Mouse (Mus musculus): ENCODE measurements around the gene Alkbh3. TPM values are rescaled to one million over a fixed set of nuclear protein-coding genes. Genes with fewer than 3 reads are reported as not detected.

The Alkbh3 gene
- polyA plus RNA-seq, 1 experiment: 36.6 TPM

DNA sequence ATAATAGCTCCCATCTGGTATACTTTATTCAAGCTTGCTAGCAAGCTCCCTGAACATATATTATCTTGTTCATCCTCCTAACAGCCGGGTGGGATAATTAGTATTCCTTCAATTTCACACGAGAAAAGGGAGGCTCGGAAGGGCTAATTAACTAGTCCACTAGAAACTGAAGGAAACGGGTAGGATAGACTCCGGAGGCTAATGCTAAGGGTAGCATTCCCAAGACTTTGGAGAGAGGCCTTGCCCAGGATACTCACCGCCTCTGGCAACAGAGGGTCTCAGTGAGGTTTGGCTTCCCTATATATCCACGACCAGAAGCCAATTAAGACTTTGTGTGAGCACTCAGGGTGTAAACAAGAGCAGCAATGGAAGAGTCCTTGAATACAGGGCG, 52.8 kb downstream of the Alkbh3 start:
- no peak for DNase-seq
- peaks cover 17% of the 10 kb centered on the region for H3K4me1 ChIP-seq (ENCODE audit: control insufficient read depth, insufficient read depth, low read length)
- TF ChIP-seq POLR2A (IDR thresholded peaks at IDR 0.05; ENCODE audit: borderline replicate concordance, extremely low read depth, low read depth, low read length) (no peak), CTCF (IDR thresholded peaks at IDR 0.05; ENCODE audit: insufficient read depth, low read length) (no peak)
- no peak overlapping the region for H3K4me3 ChIP-seq (replicated peaks; ENCODE audit: extremely low read depth, low read depth, low read length)
- 80% methylated on average over 8 of the region's 8 CpGs for WGBS

DNA sequence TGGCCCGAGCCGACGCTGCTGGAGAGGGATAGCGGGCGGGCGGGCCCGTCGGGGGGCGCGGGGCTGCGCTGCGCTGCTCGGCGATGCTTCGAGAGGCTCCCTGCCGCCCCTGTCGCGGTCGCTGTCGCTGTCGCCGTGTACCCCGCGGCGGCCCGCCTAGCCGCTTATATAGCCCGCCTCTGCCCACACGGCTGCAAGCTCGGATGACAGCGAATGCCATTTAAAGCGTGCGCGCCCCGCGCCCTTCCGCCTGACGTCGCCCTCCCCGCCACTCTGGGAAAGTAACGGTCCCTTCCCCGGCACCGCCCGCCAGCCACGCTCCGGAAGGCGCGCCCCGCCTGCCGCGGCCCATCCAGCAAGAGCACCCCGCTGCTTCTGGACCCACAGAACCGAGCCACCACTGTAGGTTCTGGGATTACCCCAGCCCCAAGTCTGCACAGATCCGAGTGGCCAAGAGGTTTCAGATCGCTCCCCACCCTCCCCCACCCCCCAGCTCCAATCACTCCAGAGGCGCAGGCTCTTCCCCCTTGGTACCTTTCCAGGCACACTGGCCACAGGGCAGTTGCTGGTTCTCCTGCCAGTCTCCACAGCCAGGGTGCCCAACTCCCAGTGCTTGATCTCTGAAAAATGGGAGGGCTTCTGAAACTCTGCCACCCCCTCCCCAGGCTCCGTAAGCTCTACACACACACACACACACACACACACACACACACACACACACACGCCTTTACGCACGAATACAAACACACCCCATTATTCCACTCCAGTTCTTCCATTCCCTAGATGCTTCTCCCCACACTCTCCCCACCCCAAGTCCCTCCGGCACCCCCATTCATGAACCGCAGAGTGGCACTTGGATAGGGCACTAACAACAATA, 53.5 kb downstream of the Alkbh3 start, which contains the start of gene Gm13889:
TSS of gene Gm13889 (minus strand) at position 294 of the 877 bp plus-strand sequence.
- peak within 1 kb of the TSS; percentile 76 for H3K4me3 ChIP-seq (replicated peaks; ENCODE audit: extremely low read depth, low read depth, low read length)

DNA sequence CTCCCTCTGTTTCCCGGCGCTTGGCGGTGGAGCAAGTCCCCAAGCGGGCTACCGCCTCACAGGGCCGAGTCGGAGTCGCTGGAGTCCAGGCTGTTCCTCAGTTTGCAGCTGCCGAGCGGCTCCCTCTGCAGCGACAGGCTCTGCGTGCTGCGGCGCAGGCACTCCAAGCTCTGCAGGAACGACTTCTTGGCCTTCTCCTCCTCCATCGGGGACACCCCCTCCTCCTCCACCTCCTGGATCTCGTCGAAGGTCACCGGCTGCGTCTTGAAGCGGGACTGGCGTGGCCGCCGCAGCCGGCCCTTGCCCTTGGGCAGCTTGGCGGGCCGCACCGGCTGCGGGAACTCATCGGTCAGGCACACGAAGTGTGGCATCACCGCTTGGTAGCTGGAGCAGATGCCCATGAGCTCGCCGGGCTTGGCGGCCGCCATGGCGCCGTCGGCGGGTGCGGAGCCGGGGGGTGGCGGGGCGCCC, 54.2 kb downstream of the Alkbh3 start:
- peak overlapping the region; percentile 76 for H3K4me3 ChIP-seq (replicated peaks; ENCODE audit: extremely low read depth, low read depth, low read length)
- peaks cover 9% of the 10 kb centered on the region for H3K4me1 ChIP-seq (ENCODE audit: control insufficient read depth, insufficient read depth, low read length)
- under 1% methylated on average over 43 of the region's 44 CpGs for WGBS
- TF ChIP-seq POLR2A (IDR thresholded peaks at IDR 0.05; ENCODE audit: borderline replicate concordance, extremely low read depth, low read depth, low read length) (no peak), CTCF (IDR thresholded peaks at IDR 0.05; ENCODE audit: insufficient read depth, low read length) (no peak)
- DNase-seq: peak; percentile 65

More for the DNA sequence above, 53.5 kb downstream of the Alkbh3 start, which contains the start of gene Gm13889:
- H3K4me1 ChIP-seq (ENCODE audit: control insufficient read depth, insufficient read depth, low read length): peaks cover 16% of the 10 kb centered on the region
- DNase-seq: peak; percentile 67
- WGBS: 8% methylated on average over 53 of the region's 62 CpGs
- TF ChIP-seq CTCF (IDR thresholded peaks at IDR 0.05; ENCODE audit: insufficient read depth, low read length) (no peak), POLR2A (IDR thresholded peaks at IDR 0.05; ENCODE audit: borderline replicate concordance, extremely low read depth, low read depth, low read length) (peak; percentile 69)

DNA sequence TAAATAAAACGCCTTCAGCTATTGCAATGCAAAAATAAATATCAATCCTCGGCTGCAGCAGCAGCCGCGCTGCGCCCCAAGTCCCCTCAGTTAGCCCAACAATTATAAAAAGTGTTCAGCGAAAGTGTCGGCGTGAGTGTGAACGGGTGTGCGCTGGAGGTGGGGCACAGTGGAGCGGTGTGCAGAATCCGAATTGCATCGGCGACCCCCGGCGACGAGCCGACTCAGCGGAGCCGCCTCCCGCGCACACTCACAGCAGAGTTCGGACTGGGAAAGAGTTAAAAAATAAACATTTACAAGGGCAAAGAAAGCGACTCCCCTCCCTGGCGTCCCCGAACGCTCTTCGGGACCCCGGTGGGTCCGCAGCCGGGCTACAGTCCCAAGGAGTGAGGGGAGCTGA, 54.7 kb downstream of the Alkbh3 start:
- no peak for TF ChIP-seq CTCF (IDR thresholded peaks at IDR 0.05; ENCODE audit: insufficient read depth, low read length)
- TF ChIP-seq POLR2A (IDR thresholded peaks at IDR 0.05; ENCODE audit: borderline replicate concordance, extremely low read depth, low read depth, low read length): no peak
- 1% methylated on average over 31 of the region's 31 CpGs for WGBS
- DNase-seq: no peak

DNA sequence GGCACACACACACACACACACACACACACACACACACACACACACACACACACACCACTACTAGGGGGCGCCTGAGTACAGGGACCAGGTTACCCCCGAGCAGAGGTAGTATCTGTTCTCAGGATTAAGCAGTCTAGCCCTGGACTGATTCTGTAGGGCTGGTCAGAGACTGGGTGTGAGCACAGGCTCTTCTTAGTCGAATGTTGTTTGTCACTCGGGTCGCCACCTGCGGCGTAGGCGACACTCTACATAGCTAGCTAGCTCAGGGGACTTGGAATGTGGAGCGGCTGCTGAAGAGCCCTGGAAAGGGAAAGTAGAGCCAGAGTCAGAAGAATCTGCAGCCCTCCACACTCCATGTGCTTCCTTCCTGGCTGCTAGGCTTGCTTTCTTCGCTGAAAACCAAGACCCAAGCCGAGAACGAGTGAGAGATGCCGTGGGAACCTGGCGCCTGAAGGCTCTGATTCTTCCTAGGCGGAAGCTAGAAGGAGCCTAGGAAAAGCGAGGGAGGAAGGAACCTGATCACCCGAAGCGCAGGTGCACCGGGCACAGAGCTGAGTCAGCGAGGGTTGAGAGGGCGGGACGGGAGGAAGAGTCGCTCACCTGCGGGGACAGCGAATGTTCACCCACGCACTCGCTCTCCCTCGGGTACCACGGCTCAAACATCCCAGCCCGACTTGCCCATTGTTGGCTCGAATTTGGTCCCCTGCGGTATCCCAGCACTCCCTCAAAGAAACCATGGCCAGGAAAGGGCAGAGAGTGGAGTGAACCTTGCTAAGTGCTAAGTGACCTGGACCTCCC, 55.6 kb downstream of the Alkbh3 start:
- 2% methylated on average over 32 of the region's 32 CpGs for WGBS
- peak; percentile 24; the same call in 1 of the 2 replicates for TF ChIP-seq POLR2A (IDR thresholded peaks at IDR 0.05; ENCODE audit: borderline replicate concordance, extremely low read depth, low read depth, low read length)
- TF ChIP-seq CTCF (IDR thresholded peaks at IDR 0.05; ENCODE audit: insufficient read depth, low read length): no peak
- DNase-seq: peak; percentile 25
- Histone ChIP-seq H3K4me1 (ENCODE audit: control insufficient read depth, insufficient read depth, low read length) (peaks cover 9% of the 10 kb centered on the region), H3K4me3 (replicated peaks; ENCODE audit: extremely low read depth, low read depth, low read length) (peak overlapping the region; percentile 64)

More for the DNA sequence above, 54.7 kb downstream of the Alkbh3 start:
- Histone ChIP-seq H3K4me1 (ENCODE audit: control insufficient read depth, insufficient read depth, low read length) (peaks cover 9% of the 10 kb centered on the region), H3K4me3 (replicated peaks; ENCODE audit: extremely low read depth, low read depth, low read length) (peak overlapping the region; percentile 76)

DNA sequence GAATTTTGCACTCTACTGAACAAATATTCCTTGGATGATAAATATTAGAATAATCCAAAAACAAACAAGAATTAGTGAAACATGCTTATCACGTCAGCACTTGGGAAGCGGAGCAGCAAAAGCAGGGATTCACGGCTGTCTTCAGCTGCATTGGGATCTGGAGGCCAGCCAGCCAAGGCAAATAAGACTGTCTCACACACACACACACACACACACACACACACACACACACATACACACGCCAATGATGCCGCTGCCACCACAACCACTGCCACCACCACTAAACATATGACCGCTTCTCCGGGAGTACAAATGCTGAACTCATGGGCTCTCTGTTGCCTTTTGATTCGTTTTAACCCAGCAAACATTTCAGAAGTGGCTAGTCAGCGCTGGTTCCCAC, 56.9 kb downstream of the Alkbh3 start:
- peaks cover 9% of the 10 kb centered on the region for H3K4me1 ChIP-seq (ENCODE audit: control insufficient read depth, insufficient read depth, low read length)
- WGBS: 80% methylated on average over 9 of the region's 9 CpGs
- H3K4me3 ChIP-seq (replicated peaks; ENCODE audit: extremely low read depth, low read depth, low read length): no peak overlapping the region
- TF ChIP-seq CTCF (IDR thresholded peaks at IDR 0.05; ENCODE audit: insufficient read depth, low read length): no peak
- TF ChIP-seq POLR2A (IDR thresholded peaks at IDR 0.05; ENCODE audit: borderline replicate concordance, extremely low read depth, low read depth, low read length): no peak
- no peak for DNase-seq

DNA sequence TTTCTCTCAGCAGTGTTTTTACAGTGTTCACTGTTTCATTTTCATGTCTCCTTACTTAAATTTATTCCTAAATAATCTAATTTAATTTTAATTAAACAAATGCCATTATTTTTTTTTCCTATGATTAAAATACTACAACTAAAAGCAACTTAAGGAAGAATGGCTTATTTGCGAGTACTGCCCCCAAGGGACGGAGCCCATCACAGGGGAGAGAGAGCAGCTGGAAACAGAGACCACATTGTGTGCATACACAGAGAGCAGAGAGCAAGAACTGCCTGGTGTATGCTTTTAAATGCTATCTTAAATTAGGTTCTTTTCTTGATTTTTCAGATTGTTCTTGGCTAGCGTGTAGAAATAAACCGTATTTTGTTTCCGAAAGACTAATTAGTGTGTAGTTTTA, 63.6 kb downstream of the Alkbh3 start:
- no peak for DNase-seq
- 41% methylated on average over 5 of the region's 5 CpGs for WGBS
- Histone ChIP-seq H3K4me1 (ENCODE audit: control insufficient read depth, insufficient read depth, low read length) (peaks cover 2% of the 10 kb centered on the region; the same call in 1 of the 2 replicates), H3K4me3 (replicated peaks; ENCODE audit: extremely low read depth, low read depth, low read length) (no peak overlapping the region)
- TF ChIP-seq POLR2A (IDR thresholded peaks at IDR 0.05; ENCODE audit: borderline replicate concordance, extremely low read depth, low read depth, low read length): no peak
- TF ChIP-seq CTCF (IDR thresholded peaks at IDR 0.05; ENCODE audit: insufficient read depth, low read length): no peak

DNA sequence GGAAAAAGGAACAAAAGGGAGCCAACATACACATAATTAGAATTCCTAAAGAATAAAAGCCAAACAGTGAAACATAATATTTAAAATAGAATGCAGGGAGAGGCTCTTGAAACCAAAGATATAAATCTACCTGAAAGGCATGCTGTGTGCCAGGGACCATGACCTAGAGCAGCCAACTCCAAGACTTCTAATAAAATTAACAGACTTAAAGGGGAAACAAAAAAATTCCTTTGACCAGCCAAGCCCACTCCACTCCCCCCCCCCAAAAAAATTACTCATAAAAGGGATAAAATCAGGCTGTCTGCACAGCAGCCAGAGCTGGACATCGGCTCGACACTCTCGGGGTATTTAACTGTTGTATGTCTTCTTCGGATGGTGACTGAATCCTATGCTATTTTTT, 65.8 kb downstream of the Alkbh3 start:
- no peak for TF ChIP-seq CTCF (IDR thresholded peaks at IDR 0.05; ENCODE audit: insufficient read depth, low read length)
- TF ChIP-seq POLR2A (IDR thresholded peaks at IDR 0.05; ENCODE audit: borderline replicate concordance, extremely low read depth, low read depth, low read length): no peak
- Histone ChIP-seq H3K4me3 (replicated peaks; ENCODE audit: extremely low read depth, low read depth, low read length) (no peak overlapping the region), H3K4me1 (ENCODE audit: control insufficient read depth, insufficient read depth, low read length) (peaks cover 6% of the 10 kb centered on the region)
- 92% methylated on average over 4 of the region's 4 CpGs for WGBS
- DNase-seq: no peak

DNA sequence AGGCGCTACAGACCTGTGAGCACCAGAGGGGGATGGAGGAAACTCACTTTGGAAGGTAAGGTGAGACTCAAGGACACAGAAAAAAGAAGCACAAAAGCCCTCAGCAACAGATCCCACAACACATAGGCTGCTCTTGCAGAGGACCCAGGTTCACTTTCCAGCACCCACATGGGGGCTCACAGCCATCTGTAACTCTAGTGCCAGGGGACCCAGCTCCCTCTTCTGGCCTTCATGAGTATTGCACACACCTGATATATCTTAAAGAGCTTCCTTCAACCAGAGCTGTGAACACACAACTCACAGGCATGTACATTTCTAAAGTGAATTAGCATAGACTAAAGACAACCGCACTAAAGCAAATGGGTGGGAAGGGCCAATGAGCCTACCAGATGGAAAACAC, 66.5 kb downstream of the Alkbh3 start:
- no peak for DNase-seq
- 94% methylated on average over 2 of the region's 2 CpGs for WGBS

More for the DNA sequence above, 66.5 kb downstream of the Alkbh3 start:
- Histone ChIP-seq H3K4me1 (ENCODE audit: control insufficient read depth, insufficient read depth, low read length) (peaks cover 6% of the 10 kb centered on the region), H3K4me3 (replicated peaks; ENCODE audit: extremely low read depth, low read depth, low read length) (no peak overlapping the region)
- TF ChIP-seq POLR2A (IDR thresholded peaks at IDR 0.05; ENCODE audit: borderline replicate concordance, extremely low read depth, low read depth, low read length): no peak
- TF ChIP-seq CTCF (IDR thresholded peaks at IDR 0.05; ENCODE audit: insufficient read depth, low read length): no peak

All from lung, adult 2 months (tissue).